Mouse (Mus musculus) hindbrain, embryonic 11.5 days (tissue): ENCODE results near the gene Gm10320. TPM values are rescaled to one million over a fixed set of nuclear protein-coding genes. Genes with fewer than 3 reads are reported as not detected.

Experiments used
- ATAC-seq: fragments of 200-750 bp; cut with Nextera tagmentation; 2 replicates; pipeline ENCODE4 v1.8.0; 2017; ENCODE audit warnings: mild to moderate bottlenecking, moderate TSS enrichment, moderate library complexity; ENCODE audit not compliant: low FRiP score
- DNase-seq: peaks from one replicate; pipeline ENCODE4 v3.0.0-alpha.2; 2015; ENCODE audit warnings: low spot score
- H3K27ac ChIP-seq: fragments of 300-500 bp; sonication (generic); 2 replicates; pipeline ENCODE4 v1.5.1; 2014; ENCODE audit warnings: mild to moderate bottlenecking, low read depth, low read length
- H3K27me3 ChIP-seq: fragments of 300-500 bp; sonication (generic); 2 replicates; pipeline ENCODE4 v1.6.1; 2014; ENCODE audit warnings: mild to moderate bottlenecking, low read length, moderate library complexity, mixed read lengths; ENCODE audit not compliant: control insufficient read depth, insufficient read depth
- H3K36me3 ChIP-seq: fragments of 300-500 bp; sonication (generic); 2 replicates; pipeline ENCODE4 v1.6.1; 2014; ENCODE audit warnings: mild to moderate bottlenecking, low read length, moderate library complexity, mixed read lengths; ENCODE audit not compliant: control insufficient read depth, insufficient read depth
- H3K4me1 ChIP-seq: fragments of 300-500 bp; sonication (generic); replicated peaks from 2 replicates; pipeline ENCODE4 v1.6.1; 2014; ENCODE audit warnings: low read length, mixed read lengths; ENCODE audit not compliant: control insufficient read depth, insufficient read depth
- H3K4me2 ChIP-seq: fragments of 300-500 bp; sonication (generic); replicated peaks from 2 replicates; pipeline ENCODE4 v1.6.1; 2014; ENCODE audit warnings: mild to moderate bottlenecking, low read depth, low read length
- H3K4me3 ChIP-seq: fragments of 300-500 bp; sonication (generic); 2 replicates; pipeline ENCODE4 v1.5.1; 2014; ENCODE audit warnings: low read depth, low read length
- H3K9ac ChIP-seq: fragments of 300-500 bp; sonication (generic); 2 replicates; pipeline ENCODE4 v1.6.1; 2014; ENCODE audit warnings: low read depth, low read length
- H3K9me3 ChIP-seq: fragments of 300-500 bp; sonication (generic); 2 replicates; pipeline ENCODE4 v1.6.1; 2016; ENCODE audit warnings: low read length; ENCODE audit not compliant: control insufficient read depth
- WGBS: fragments of 180-500 bp; shearing (Covaris S2); extraction: QIAGEN DNeasy Blood & Tissue Kit; methylation state at CpG from one replicate; pipeline ENCODE4 v1.1.7; 2014; 5-methylcytosine and 5-hydroxymethylcytosine counted together
- polyA plus RNA-seq: library from polyadenylated mRNA; unstranded; fragments of >200 nt; fragmentation: Nextera tagmentation; extraction: Ambion mirVana; gene quantifications from 2 replicates; pipeline ENCODE4 v1.2.1, GENCODE M21; 2014

Gm10320 gene
- polyA plus RNA-seq, 1 experiment from 2014 or later = 0.94 TPM

GRCm38 (mm10) chr13:98532699-98533375 lies 41.0 kb upstream of the Gm10320 start:
- H3K4me1 ChIP-seq = peaks cover 10% of the 10 kb centered on the region
- no peak overlapping the region for H3K4me3 ChIP-seq
- 57% methylated on average over 12 of the region's 12 CpGs for WGBS
- DNase-seq = no peak
- H3K36me3 ChIP-seq = no peaks in the 10 kb centered on the region
- H3K27ac ChIP-seq = no peak overlapping the region
- no peak overlapping the region; the same call in 1 of the 2 replicates for H3K4me2 ChIP-seq
- no peak for ATAC-seq
- H3K27me3 ChIP-seq = no peaks in the 10 kb centered on the region
- no peak overlapping the region for H3K9ac ChIP-seq
- no peaks in the 10 kb centered on the region for H3K9me3 ChIP-seq

DNA sequence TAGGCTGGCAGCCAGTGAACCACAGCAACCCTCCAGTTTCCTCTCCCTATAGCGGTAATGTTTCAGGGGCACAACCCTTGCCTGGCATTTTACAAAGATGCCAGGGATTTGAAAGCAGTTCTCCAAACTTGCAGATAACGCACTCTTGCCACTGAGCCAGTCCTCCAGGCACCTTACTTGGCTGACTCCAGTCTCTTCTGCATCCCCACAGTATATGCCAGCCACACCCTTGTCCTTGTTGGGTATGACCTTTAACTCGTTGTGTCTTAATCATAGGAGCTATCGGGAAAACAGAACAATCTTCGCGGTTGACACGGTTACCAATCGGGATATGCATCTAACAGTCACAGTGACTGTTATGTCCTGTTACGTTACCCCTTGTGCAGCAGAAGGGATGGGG lies 40.2 kb upstream of the Gm10320 start:
- 87% methylated on average over 9 of the region's 9 CpGs for WGBS
- DNase-seq = no peak
- Histone ChIP-seq H3K27me3 (no peaks in the 10 kb centered on the region), H3K4me1 (peaks cover 10% of the 10 kb centered on the region), H3K9me3 (no peaks in the 10 kb centered on the region), H3K27ac (no peak overlapping the region), H3K4me3 (no peak overlapping the region), H3K4me2 (no peak overlapping the region), H3K36me3 (no peaks in the 10 kb centered on the region), H3K9ac (no peak overlapping the region)
- no peak for ATAC-seq

- peaks cover 10% of the 10 kb centered on the region for H3K4me1 ChIP-seq
- no peak for DNase-seq
- no peaks in the 10 kb centered on the region for H3K36me3 ChIP-seq
- no peaks in the 10 kb centered on the region for H3K27me3 ChIP-seq
- no peak overlapping the region for H3K4me3 ChIP-seq
- no peak for ATAC-seq
- H3K4me2 ChIP-seq = no peak overlapping the region
- H3K9me3 ChIP-seq = no peaks in the 10 kb centered on the region
- no peak overlapping the region for H3K9ac ChIP-seq
- no peak overlapping the region for H3K27ac ChIP-seq
- WGBS = 31% methylated on average over 3 of the region's 3 CpGs
These were observed 39.5 kb upstream of the Gm10320 start for GRCm38 (mm10) chr13:98531306-98531705.

DNA sequence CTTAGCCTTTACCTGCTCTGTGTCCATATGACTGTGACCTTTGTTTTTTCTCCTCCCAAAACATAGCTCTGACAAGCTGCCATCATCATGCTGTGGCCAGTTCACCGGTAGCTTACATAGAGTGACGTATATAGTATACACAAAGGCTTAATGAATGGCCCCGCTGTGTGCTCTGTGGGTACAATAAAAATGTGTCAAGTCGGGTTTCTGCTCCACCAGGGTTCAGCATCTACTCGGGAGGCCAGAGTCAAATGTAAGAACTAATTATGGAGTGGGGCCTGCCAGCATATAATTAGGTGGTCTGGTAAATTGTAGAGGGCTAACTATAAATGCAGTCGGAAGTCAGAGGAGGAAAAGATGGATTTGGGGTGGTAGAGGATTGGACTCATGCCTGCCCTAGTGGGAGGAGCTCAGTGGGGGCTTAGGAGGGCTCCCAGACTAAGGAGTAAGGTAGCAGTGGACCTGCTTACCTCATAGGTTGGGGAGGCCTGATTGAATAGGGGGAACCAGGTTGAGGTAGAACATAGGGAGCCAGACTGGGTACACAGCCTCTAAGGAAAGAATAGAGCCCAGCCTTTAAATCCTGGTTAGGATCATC lies 32.0 kb upstream of the Gm10320 start:
- Histone ChIP-seq H3K27ac (no peak overlapping the region), H3K4me2 (no peak overlapping the region), H3K4me1 (no peaks in the 10 kb centered on the region), H3K27me3 (no peaks in the 10 kb centered on the region), H3K36me3 (no peaks in the 10 kb centered on the region), H3K9ac (no peak overlapping the region), H3K4me3 (no peak overlapping the region), H3K9me3 (no peaks in the 10 kb centered on the region)
- ATAC-seq (no peak), DNase-seq (no peak)
- 79% methylated on average over 6 of the region's 6 CpGs for WGBS

GRCm38 (mm10) chr13:98518341-98518740 lies 26.5 kb upstream of the Gm10320 start:
- H3K4me1 ChIP-seq = no peaks in the 10 kb centered on the region
- no peaks in the 10 kb centered on the region for H3K9me3 ChIP-seq
- H3K9ac ChIP-seq = no peak overlapping the region
- H3K27me3 ChIP-seq = no peaks in the 10 kb centered on the region
- WGBS = 32% methylated on average over 11 of the region's 11 CpGs
- no peak for ATAC-seq
- no peak overlapping the region for H3K4me3 ChIP-seq
- DNase-seq = peak; percentile 29
- no peak overlapping the region for H3K4me2 ChIP-seq
- no peaks in the 10 kb centered on the region for H3K36me3 ChIP-seq
- no peak overlapping the region for H3K27ac ChIP-seq

- Histone ChIP-seq H3K27ac (no peak overlapping the region), H3K9me3 (no peaks in the 10 kb centered on the region), H3K36me3 (no peaks in the 10 kb centered on the region), H3K4me1 (no peaks in the 10 kb centered on the region), H3K9ac (no peak overlapping the region), H3K4me3 (no peak overlapping the region), H3K4me2 (no peak overlapping the region), H3K27me3 (no peaks in the 10 kb centered on the region)
- WGBS = 52% methylated on average over 5 of the region's 5 CpGs
- DNase-seq (no peak), ATAC-seq (no peak)
These were observed 25.9 kb upstream of the Gm10320 start for GRCm38 (mm10) chr13:98517666-98518065.

- DNase-seq (no peak), ATAC-seq (no peak)
- H3K4me2 ChIP-seq = no peak overlapping the region
- H3K4me1 ChIP-seq = no peaks in the 10 kb centered on the region
- H3K4me3 ChIP-seq = no peak overlapping the region
- no peak overlapping the region for H3K9ac ChIP-seq
- H3K36me3 ChIP-seq = no peaks in the 10 kb centered on the region
- H3K27me3 ChIP-seq = no peaks in the 10 kb centered on the region
- H3K27ac ChIP-seq = no peak overlapping the region
- 78% methylated on average over 4 of the region's 4 CpGs for WGBS
- no peaks in the 10 kb centered on the region for H3K9me3 ChIP-seq
These were observed 25.2 kb upstream of the Gm10320 start for GRCm38 (mm10) chr13:98516985-98517384.

DNA sequence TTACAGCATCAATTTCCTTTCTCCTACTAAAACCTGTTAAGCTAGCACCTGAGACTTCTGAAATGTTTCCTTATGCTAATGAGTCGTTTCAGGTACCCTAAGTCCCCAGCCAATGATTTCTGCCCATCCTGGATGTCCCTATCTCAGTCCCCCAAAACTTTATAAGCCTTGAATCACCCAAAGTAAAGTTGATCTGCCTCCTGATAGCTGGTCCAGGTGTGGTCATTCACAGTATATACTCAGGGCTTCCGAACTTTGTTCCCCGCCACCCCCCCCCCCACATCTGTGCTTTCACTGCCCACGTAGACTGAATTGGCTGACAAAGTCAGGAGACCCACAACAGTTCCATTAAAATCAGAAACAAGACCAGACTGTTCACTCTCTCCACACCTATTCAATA lies 20.3 kb upstream of the Gm10320 start:
- H3K9ac ChIP-seq = no peak overlapping the region
- no peak for DNase-seq

DNA sequence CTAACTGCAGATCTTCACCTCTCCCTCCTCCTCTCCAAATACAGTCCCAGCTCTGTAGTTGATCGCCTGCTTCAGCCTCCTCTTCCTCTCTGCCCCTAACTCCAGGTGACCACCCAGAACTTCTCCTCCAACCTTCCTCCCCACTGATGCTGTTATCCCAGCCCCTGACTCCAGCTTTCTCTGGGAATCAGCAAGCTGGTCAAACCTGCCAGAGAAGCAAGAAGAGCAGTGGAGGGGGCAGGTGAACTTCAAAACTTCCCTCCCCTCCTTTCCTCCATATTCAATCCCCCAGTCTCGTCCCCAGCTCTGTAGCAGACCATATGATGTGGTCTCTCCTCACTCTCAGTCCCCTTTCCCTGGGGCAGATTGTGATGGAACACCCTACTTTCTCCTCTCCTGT lies 15.9 kb upstream of the Gm10320 start:
- Histone ChIP-seq H3K4me1 (peaks cover 14% of the 10 kb centered on the region), H3K9ac (no peak overlapping the region), H3K4me2 (no peak overlapping the region), H3K4me3 (no peak overlapping the region), H3K27me3 (peaks cover 48% of the 10 kb centered on the region), H3K36me3 (no peaks in the 10 kb centered on the region), H3K9me3 (no peaks in the 10 kb centered on the region), H3K27ac (no peak overlapping the region)
- DNase-seq = no peak
- ATAC-seq = no peak
- WGBS = 71% methylated on average over 2 of the region's 2 CpGs

More for the DNA sequence above, 20.3 kb upstream of the Gm10320 start:
- H3K4me3 ChIP-seq = no peak overlapping the region
- no peaks in the 10 kb centered on the region for H3K36me3 ChIP-seq
- H3K4me1 ChIP-seq = no peaks in the 10 kb centered on the region
- H3K4me2 ChIP-seq = no peak overlapping the region
- no peak overlapping the region for H3K27ac ChIP-seq
- WGBS = 81% methylated on average over 4 of the region's 4 CpGs
- ATAC-seq = no peak
- no peaks in the 10 kb centered on the region for H3K9me3 ChIP-seq
- H3K27me3 ChIP-seq = peaks cover 7% of the 10 kb centered on the region
